Mouse (Mus musculus) lung, embryonic 14.5 days (tissue): Measurements from ENCODE around the gene Wnt8b. TPM values are rescaled to one million over a fixed set of nuclear protein-coding genes. Genes with fewer than 3 reads are reported as not detected.

ENCODE experiments used
- ATAC-seq: fragments of 200-750 bp; cut with Nextera tagmentation; 2 replicates; pipeline ENCODE4 v1.8.0; 2017; ENCODE audit warnings: mild to moderate bottlenecking, moderate TSS enrichment, moderate library complexity; ENCODE audit not compliant: insufficient read depth
- DNase-seq: peaks from one replicate; pipeline ENCODE4 v3.0.0-alpha.2; 2015
- H3K27ac ChIP-seq: fragments of 300-500 bp; sonication (generic); 2 replicates; pipeline ENCODE4 v1.5.1; 2014; ENCODE audit warnings: low read depth, mild to moderate bottlenecking, moderate library complexity
- H3K27me3 ChIP-seq: fragments of 300-500 bp; sonication (generic); 2 replicates; pipeline ENCODE4 v1.6.1; 2014; ENCODE audit warnings: low read length, control low read depth; ENCODE audit not compliant: insufficient read depth
- H3K36me3 ChIP-seq: fragments of 300-500 bp; sonication (generic); 2 replicates; pipeline ENCODE4 v1.6.1; 2014; ENCODE audit warnings: control low read depth; ENCODE audit not compliant: insufficient read depth
- H3K4me1 ChIP-seq: fragments of 300-500 bp; sonication (generic); 2 replicates; pipeline ENCODE4 v1.6.1; 2014; ENCODE audit warnings: antibody characterized with exemption, control low read depth; ENCODE audit not compliant: insufficient read depth
- H3K4me2 ChIP-seq: fragments of 300-500 bp; sonication (generic); 2 replicates; pipeline ENCODE4 v1.6.1; 2014; ENCODE audit warnings: mild to moderate bottlenecking
- H3K4me3 ChIP-seq: fragments of 300-500 bp; sonication (generic); 2 replicates; pipeline ENCODE4 v1.5.1; 2014; ENCODE audit warnings: low read depth, low read length
- H3K9ac ChIP-seq: fragments of 300-500 bp; sonication (generic); 2 replicates; pipeline ENCODE4 v1.6.1; 2014
- H3K9me3 ChIP-seq: fragments of 300-500 bp; sonication (generic); 2 replicates; pipeline ENCODE4 v1.6.1; 2016; ENCODE audit warnings: low read depth, low read length, control low read depth
- CTCF ChIP-seq: IDR thresholded peaks from 2 replicates; pipeline ENCODE4 v1.5.1; 2016; ENCODE audit warnings: antibody characterized with exemption, low read depth
- WGBS: fragments of 180-500 bp; shearing (Covaris S2); extraction: QIAGEN DNeasy Blood & Tissue Kit; methylation state at CpG from one replicate; pipeline ENCODE4 v1.1.7; 2014; 5-methylcytosine and 5-hydroxymethylcytosine counted together
- polyA plus RNA-seq: library from polyadenylated mRNA; unstranded; fragments of >200 nt; fragmentation: Nextera tagmentation; extraction: Ambion mirVana; gene quantifications from 2 replicates; pipeline ENCODE4 v1.2.1, GENCODE M21; 2014

Gene Wnt8b
- polyA plus RNA-seq, 1 experiment from 2014 or later = not detected

GRCm38 (mm10) chr19:44496511-44496910, 3.2 kb downstream of the Wnt8b start:
- TF ChIP-seq CTCF = no peak
- Histone ChIP-seq H3K9ac (no peak overlapping the region), H3K27ac (no peak overlapping the region), H3K36me3 (no peaks in the 10 kb centered on the region), H3K27me3 (peaks cover 4% of the 10 kb centered on the region; the same call in 1 of the 2 replicates), H3K4me2 (no peak overlapping the region), H3K9me3 (no peaks in the 10 kb centered on the region), H3K4me3 (no peak overlapping the region), H3K4me1 (no peaks in the 10 kb centered on the region)
- ATAC-seq (no peak), DNase-seq (no peak)
- WGBS = 54% methylated on average over 8 of the region's 8 CpGs

DNA sequence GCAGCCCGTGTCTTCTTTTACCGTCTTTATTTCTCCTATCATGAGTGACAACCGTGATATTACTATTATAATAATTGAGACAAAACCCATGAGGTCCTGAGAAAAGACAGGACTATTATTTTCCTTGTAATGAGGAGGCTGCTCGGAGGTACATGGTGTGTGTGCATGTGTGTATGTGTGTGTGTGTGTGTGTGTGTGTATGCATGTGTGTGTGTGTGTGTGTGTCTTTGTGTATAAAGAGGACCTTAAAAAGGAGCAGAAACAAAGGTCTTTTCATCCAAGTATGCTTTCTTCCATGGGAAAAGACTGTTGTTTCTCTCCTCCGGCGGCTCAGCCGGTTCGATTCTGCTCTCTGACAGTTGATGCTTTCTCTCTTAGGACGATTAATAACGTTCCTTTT, 3.7 kb downstream of the Wnt8b start:
- no peak overlapping the region for H3K27ac ChIP-seq
- DNase-seq (no peak), ATAC-seq (no peak)
- no peak overlapping the region for H3K4me2 ChIP-seq
- H3K27me3 ChIP-seq = peaks cover 4% of the 10 kb centered on the region; the same call in 1 of the 2 replicates
- H3K9ac ChIP-seq = no peak overlapping the region
- no peak for TF ChIP-seq CTCF
- no peak overlapping the region for H3K4me3 ChIP-seq
- no peaks in the 10 kb centered on the region for H3K36me3 ChIP-seq
- WGBS = 73% methylated on average over 10 of the region's 10 CpGs
- H3K4me1 ChIP-seq = no peaks in the 10 kb centered on the region
- no peaks in the 10 kb centered on the region for H3K9me3 ChIP-seq

DNA sequence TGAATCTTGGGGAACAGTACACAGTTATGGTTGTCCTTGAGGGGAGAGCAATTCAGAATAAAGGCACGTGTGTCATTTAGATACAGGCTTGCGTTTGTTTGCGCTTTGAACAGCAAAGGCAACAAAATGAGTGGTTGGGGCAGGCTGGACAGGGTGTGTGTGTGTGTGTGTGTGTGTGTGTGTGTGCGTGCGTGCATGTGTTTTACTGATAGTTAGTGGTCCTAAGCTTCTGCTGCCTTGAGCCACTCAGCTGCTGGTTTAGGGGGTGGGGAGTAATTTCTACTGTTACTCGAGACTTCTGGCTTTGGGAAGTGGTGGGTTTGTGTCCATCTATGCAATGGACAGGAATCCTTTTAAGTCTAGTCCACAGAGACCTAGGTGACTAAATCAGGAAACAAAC, 5.7 kb downstream of the Wnt8b start:
- Histone ChIP-seq H3K4me2 (no peak overlapping the region), H3K27ac (no peak overlapping the region), H3K4me1 (no peaks in the 10 kb centered on the region), H3K9me3 (no peaks in the 10 kb centered on the region), H3K9ac (no peak overlapping the region), H3K4me3 (no peak overlapping the region), H3K36me3 (no peaks in the 10 kb centered on the region), H3K27me3 (no peaks in the 10 kb centered on the region)
- DNase-seq (no peak), ATAC-seq (no peak)
- TF ChIP-seq CTCF = no peak
- 45% methylated on average over 6 of the region's 6 CpGs for WGBS

- Histone ChIP-seq H3K4me1 (no peaks in the 10 kb centered on the region), H3K9ac (no peak overlapping the region), H3K36me3 (no peaks in the 10 kb centered on the region), H3K9me3 (no peaks in the 10 kb centered on the region), H3K4me3 (no peak overlapping the region), H3K27ac (no peak overlapping the region), H3K27me3 (0 out of 2 replicates have a peak, but pooled peaks cover 3% of the 10 kb centered on the region), H3K4me2 (no peak overlapping the region)
- WGBS = 59% methylated on average over 5 of the region's 5 CpGs
- no peak for TF ChIP-seq CTCF
- ATAC-seq (no peak), DNase-seq (no peak)
Observed at GRCm38 (mm10) chr19:44500240-44500639, 7.0 kb downstream of the Wnt8b start.

GRCm38 (mm10) chr19:44501925-44502324, 8.7 kb downstream of the Wnt8b start:
- Histone ChIP-seq H3K36me3 (no peaks in the 10 kb centered on the region), H3K27ac (no peak overlapping the region), H3K9ac (no peak overlapping the region), H3K4me2 (no peak overlapping the region), H3K27me3 (0 out of 2 replicates have a peak, but pooled peaks cover 3% of the 10 kb centered on the region), H3K4me1 (no peaks in the 10 kb centered on the region), H3K4me3 (no peak overlapping the region), H3K9me3 (no peaks in the 10 kb centered on the region)
- no peak for TF ChIP-seq CTCF
- no peak for ATAC-seq
- no peak for DNase-seq
- WGBS = 57% methylated on average over 6 of the region's 6 CpGs

- 46% methylated on average over 4 of the region's 4 CpGs for WGBS
Observed at GRCm38 (mm10) chr19:44502741-44503140, 9.5 kb downstream of the Wnt8b start.

DNA sequence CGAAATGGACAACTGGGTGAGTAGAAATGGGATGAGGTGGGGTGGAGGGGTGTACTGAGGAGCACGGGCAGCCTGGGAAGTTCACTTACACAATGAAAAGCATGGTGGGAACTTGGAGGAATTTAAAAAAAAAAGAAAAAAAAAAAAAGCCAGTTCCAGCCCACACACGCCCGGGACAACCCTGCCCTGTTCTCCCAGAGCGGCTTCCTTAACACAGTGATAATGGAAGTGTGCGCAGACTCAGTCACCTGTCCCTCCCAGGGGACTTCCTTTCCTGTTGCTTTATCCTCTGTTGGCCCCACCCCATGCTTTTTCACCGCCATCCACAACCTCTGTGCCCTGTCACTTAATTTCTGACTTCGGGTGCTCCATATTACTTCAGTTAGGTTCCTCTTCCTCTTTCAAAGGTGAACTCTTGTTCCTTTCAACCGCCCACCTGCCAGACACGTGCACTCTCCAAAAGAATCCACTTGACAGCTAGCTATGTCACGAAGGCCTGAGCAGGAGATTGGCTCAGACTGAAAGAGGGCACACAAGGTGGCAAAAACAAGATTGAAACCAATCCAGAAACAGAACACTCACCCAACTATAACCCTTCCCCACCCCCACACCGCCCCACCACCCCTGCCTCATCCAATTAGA, 17.4 kb downstream of the Wnt8b start:
- no peak for TF ChIP-seq CTCF
- 4% methylated on average over 12 of the region's 12 CpGs for WGBS
- H3K4me1 ChIP-seq = peaks cover 20% of the 10 kb centered on the region

More at GRCm38 (mm10) chr19:44502741-44503140, 9.5 kb downstream of the Wnt8b start:
- H3K27ac ChIP-seq = no peak overlapping the region
- H3K4me2 ChIP-seq = no peak overlapping the region
- peak; percentile 47 for ATAC-seq
- H3K9me3 ChIP-seq = no peaks in the 10 kb centered on the region
- DNase-seq = peak; percentile 79
- no peaks in the 10 kb centered on the region for H3K36me3 ChIP-seq
- H3K4me3 ChIP-seq = no peak overlapping the region
- H3K27me3 ChIP-seq = 0 out of 2 replicates have a peak, but pooled peaks cover 6% of the 10 kb centered on the region
- TF ChIP-seq CTCF = no peak
- no peaks in the 10 kb centered on the region for H3K4me1 ChIP-seq
- H3K9ac ChIP-seq = no peak overlapping the region

More for the DNA sequence above, 17.4 kb downstream of the Wnt8b start:
- Histone ChIP-seq H3K36me3 (no peaks in the 10 kb centered on the region), H3K9ac (no peak overlapping the region), H3K27ac (no peak overlapping the region), H3K4me2 (no peak overlapping the region; the same call in 1 of the 2 replicates), H3K9me3 (no peaks in the 10 kb centered on the region), H3K4me3 (0 out of 2 replicates have a peak overlapping the region, but pooled peaks have one; percentile 46), H3K27me3 (peaks cover 62% of the 10 kb centered on the region)
- DNase-seq = no peak
- no peak for ATAC-seq
